Comparison of ENCODE assay signal across 39 mouse cellular contexts in genomic region chr4:88471528-88471927, GRCm38 (mm10). TPM values are rescaled to one million over a fixed set of nuclear protein-coding genes. Genes with fewer than 3 reads are reported as not detected.
"Had no signal": no experiment of that assay in that cellular context is flagged by ENCODE, and none has a peak within 500 bp of the region (broad histone marks: within the 10 kb centered on the region; RNA-seq: fewer than 3 reads in every experiment).

No protein-coding gene starts in this region.

- H3K9me3 ChIP-seq: embryonic facial prominence, embryonic 10.5 days; embryonic facial prominence, embryonic 12.5 days; embryonic facial prominence, embryonic 13.5 days; embryonic facial prominence, embryonic 15.5 days; forebrain, embryonic 10.5 days; forebrain, embryonic 12.5 days; forebrain, embryonic 13.5 days; forebrain, embryonic 15.5 days had no signal

- H3K27me3 ChIP-seq: embryonic facial prominence, embryonic 12.5 days; embryonic facial prominence, embryonic 13.5 days; embryonic facial prominence, embryonic 15.5 days; forebrain, embryonic 12.5 days; forebrain, embryonic 13.5 days; forebrain, embryonic 15.5 days had no signal

- H3K27ac ChIP-seq: embryonic facial prominence, embryonic 10.5 days; embryonic facial prominence, embryonic 12.5 days; embryonic facial prominence, embryonic 13.5 days; embryonic facial prominence, embryonic 15.5 days; forebrain, embryonic 10.5 days; forebrain, embryonic 12.5 days; forebrain, embryonic 13.5 days; forebrain, embryonic 15.5 days; gastrocnemius, adult 2 months; heart, adult 2 months had no signal

- ATAC-seq: forebrain, embryonic 13.5 days; forebrain, embryonic 14.5 days; forebrain, embryonic 15.5 days; forebrain, embryonic 16.5 days; forebrain, postnatal 0 days had no signal

- DNase-seq: cerebellum, adult 18-20 months; cerebellum, adult 2 months; cerebellum, adult 8-10 months; cerebellum, adult 9-10 months; cerebellum, adult 9-11 months; cerebellum, postnatal 10 days; cerebellum, postnatal 14 days; cerebellum, postnatal 25 days; cerebellum, postnatal 36 days; embryo, embryonic 11 days; forebrain, postnatal 0 days; gastrocnemius, adult 2 months; gastrocnemius, postnatal 10 days; gastrocnemius, postnatal 14 days; gastrocnemius, postnatal 25 days; gastrocnemius, postnatal 36 days; heart, adult 11 months; heart, adult 2 months had no signal

- H3K4me1 ChIP-seq: embryonic facial prominence, embryonic 10.5 days; embryonic facial prominence, embryonic 12.5 days; embryonic facial prominence, embryonic 15.5 days; forebrain, embryonic 12.5 days; forebrain, embryonic 13.5 days; forebrain, embryonic 15.5 days had no signal

- H3K36me3 ChIP-seq: embryonic facial prominence, embryonic 10.5 days; embryonic facial prominence, embryonic 12.5 days; embryonic facial prominence, embryonic 13.5 days; embryonic facial prominence, embryonic 15.5 days; forebrain, embryonic 10.5 days; forebrain, embryonic 12.5 days; forebrain, embryonic 15.5 days had no signal

- H3K4me3 ChIP-seq: embryonic facial prominence, embryonic 10.5 days; embryonic facial prominence, embryonic 12.5 days; embryonic facial prominence, embryonic 13.5 days; embryonic facial prominence, embryonic 15.5 days; erythroblast, embryonic 14.5 days; forebrain, embryonic 10.5 days; forebrain, embryonic 12.5 days; forebrain, embryonic 13.5 days; forebrain, embryonic 15.5 days; gastrocnemius, adult 2 months; heart, adult 2 months had no signal

RNA-seq across cellular contexts. Expression of gene Ifnb1, which starts 51.0 kb away (rescaled TPM):
- total RNA-seq: forebrain, postnatal 0 days; gastrocnemius, adult 18-20 months; gastrocnemius, adult 2 months; gastrocnemius, adult 8-10 months; gastrocnemius, postnatal 10 days; gastrocnemius, postnatal 14 days; gastrocnemius, postnatal 25 days; gastrocnemius, postnatal 36 days; gastrocnemius, postnatal 4 days; heart, adult 2 months; heart, adult 8-10 months had no signal
- polyA plus RNA-seq: cerebellum, adult 2 months; cortical plate, adult 2 months; embryonic facial prominence, embryonic 10.5 days; embryonic facial prominence, embryonic 11.5 days; embryonic facial prominence, embryonic 12.5 days; embryonic facial prominence, embryonic 13.5 days; embryonic facial prominence, embryonic 14.5 days; embryonic facial prominence, embryonic 15.5 days; erythroblast, embryonic 14.5 days; forebrain, embryonic 10.5 days; forebrain, embryonic 11.5 days; forebrain, embryonic 12.5 days; forebrain, embryonic 13.5 days; forebrain, embryonic 14.5 days; forebrain, embryonic 15.5 days; forebrain, embryonic 16.5 days; forebrain, postnatal 0 days; frontal cortex, adult 2 months; gonadal fat pad, adult 2 months; heart, adult 2 months had no signal
